Mouse (Mus musculus) olfactory bulb, adult 2 months (tissue): ENCODE measurements around the gene Trrap. TPM values are rescaled to one million over a fixed set of nuclear protein-coding genes. Genes with fewer than 3 reads are reported as not detected.

Experiments
- H3K27ac ChIP-seq: fragments of 200-500 bp; 2 replicates; pipeline ENCODE4 v1.5.1; 2012; ENCODE audit warnings: low read depth, low read length; ENCODE audit not compliant: insufficient read depth
- H3K4me1 ChIP-seq: fragments of 200-500 bp; 2 replicates; pipeline ENCODE4 v1.6.1; 2012; ENCODE audit warnings: low read length; ENCODE audit not compliant: control insufficient read depth, insufficient read depth
- H3K4me3 ChIP-seq: fragments of 200-500 bp; 2 replicates; pipeline ENCODE4 v1.5.1; 2012; ENCODE audit warnings: mild to moderate bottlenecking, low read depth, low read length, moderate library complexity; ENCODE audit not compliant: insufficient read depth
- CTCF ChIP-seq: fragments of 200-500 bp; IDR thresholded peaks from 2 replicates; pipeline ENCODE4 v1.5.1; 2012; ENCODE audit warnings: low read depth, mild to moderate bottlenecking, low read length, moderate library complexity; ENCODE audit not compliant: insufficient read depth
- POLR2A ChIP-seq: fragments of 200-500 bp; IDR thresholded peaks from 2 replicates; pipeline ENCODE4 v1.6.1; 2012; ENCODE audit warnings: mild to moderate bottlenecking, low read depth, low read length, moderate library complexity; ENCODE audit not compliant: insufficient read depth
- WGBS: fragments of 180-500 bp; shearing (Covaris S2); methylation state at CpG from one replicate; pipeline ENCODE4 v1.1.7; 2018; 5-methylcytosine and 5-hydroxymethylcytosine counted together
- polyA plus RNA-seq: library from polyadenylated mRNA; stranded (reverse); fragments of >200 nt; gene quantifications from 2 replicates; pipeline ENCODE4 v1.2.4, GENCODE M21; 2012; ENCODE audit warnings: low replicate concordance; ENCODE audit not compliant: missing spikeins, insufficient read depth, insufficient read length

Trrap gene
- polyA plus RNA-seq, 1 experiment = 93.7 TPM

DNA sequence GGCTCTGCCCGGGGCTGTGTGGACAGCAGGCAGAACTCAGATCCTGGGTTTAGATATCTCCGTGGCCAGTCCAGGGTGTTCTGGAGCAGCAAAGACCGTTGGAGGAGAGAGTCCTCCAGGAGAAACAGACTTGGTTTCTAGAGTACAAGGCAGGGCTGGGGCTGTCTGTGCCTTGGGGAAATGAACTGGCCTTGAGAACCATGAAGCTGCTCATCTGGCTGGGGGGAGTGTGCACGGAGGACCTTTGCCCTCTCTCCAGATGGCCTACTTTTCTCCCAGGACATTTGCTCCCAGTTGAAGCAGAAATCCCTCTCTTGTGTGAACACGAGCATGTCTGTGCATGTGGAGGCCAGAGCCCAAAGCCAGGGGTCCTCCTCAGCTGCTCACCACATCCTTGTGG is 104.8 kb downstream of the Trrap start:
- Histone ChIP-seq H3K4me1 (no peaks in the 10 kb centered on the region), H3K27ac (no peak overlapping the region), H3K4me3 (no peak overlapping the region)
- TF ChIP-seq CTCF (no peak), POLR2A (no peak)
- 86% methylated on average over 5 of the region's 5 CpGs for WGBS

DNA sequence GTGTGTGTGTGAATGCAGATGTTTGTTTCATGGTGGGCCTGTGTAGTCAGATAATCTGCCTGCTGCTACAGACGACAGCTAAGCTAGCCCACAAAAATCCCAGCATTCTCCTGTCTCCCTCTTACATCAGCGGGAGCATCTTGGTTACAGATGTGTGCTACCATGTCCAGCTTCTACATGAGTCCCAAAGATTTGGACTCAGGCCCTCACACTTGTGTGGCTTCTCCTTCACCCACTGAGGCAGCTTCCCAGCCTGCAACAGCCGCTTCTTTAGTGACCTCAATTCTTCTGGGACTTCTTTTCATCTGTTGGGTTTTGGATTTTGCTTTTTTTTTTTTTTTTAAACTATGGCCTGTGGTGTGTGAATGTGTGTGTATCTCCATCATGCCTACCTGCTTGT is 105.3 kb downstream of the Trrap start:
- Histone ChIP-seq H3K4me3 (no peak overlapping the region), H3K4me1 (no peaks in the 10 kb centered on the region), H3K27ac (no peak overlapping the region)
- 87% methylated on average over 3 of the region's 3 CpGs for WGBS
- TF ChIP-seq CTCF = no peak
- TF ChIP-seq POLR2A = no peak

GRCm38 (mm10) chr5:144875227-144875626 is 107.7 kb downstream of the Trrap start:
- WGBS = 90% methylated on average over 6 of the region's 6 CpGs
- Histone ChIP-seq H3K4me1 (no peaks in the 10 kb centered on the region), H3K4me3 (no peak overlapping the region), H3K27ac (no peak overlapping the region)
- TF ChIP-seq CTCF (no peak), POLR2A (no peak)

- WGBS = 8% methylated on average over 13 of the region's 13 CpGs
- peak; percentile 76 for TF ChIP-seq CTCF
- TF ChIP-seq POLR2A = no peak
- H3K4me3 ChIP-seq = no peak overlapping the region
- H3K27ac ChIP-seq = no peak overlapping the region
- H3K4me1 ChIP-seq = no peaks in the 10 kb centered on the region
Observed at GRCm38 (mm10) chr5:144875892-144876291, 108.4 kb downstream of the Trrap start.

GRCm38 (mm10) chr5:144877021-144877420 is 109.5 kb downstream of the Trrap start:
- TF ChIP-seq CTCF (no peak), POLR2A (no peak)
- 92% methylated on average over 15 of the region's 15 CpGs for WGBS
- H3K27ac ChIP-seq = no peak overlapping the region
- H3K4me3 ChIP-seq = no peak overlapping the region
- 0 out of 2 replicates have a peak, but pooled peaks cover 4% of the 10 kb centered on the region for H3K4me1 ChIP-seq

GRCm38 (mm10) chr5:144881670-144882399 is 114.3 kb downstream of the Trrap start:
- TF ChIP-seq CTCF (no peak), POLR2A (no peak)
- peak overlapping the region; percentile 61; the same call in 1 of the 2 replicates for H3K27ac ChIP-seq
- peaks cover 11% of the 10 kb centered on the region for H3K4me1 ChIP-seq
- no peak overlapping the region for H3K4me3 ChIP-seq
- 80% methylated on average over 14 of the region's 14 CpGs for WGBS

DNA sequence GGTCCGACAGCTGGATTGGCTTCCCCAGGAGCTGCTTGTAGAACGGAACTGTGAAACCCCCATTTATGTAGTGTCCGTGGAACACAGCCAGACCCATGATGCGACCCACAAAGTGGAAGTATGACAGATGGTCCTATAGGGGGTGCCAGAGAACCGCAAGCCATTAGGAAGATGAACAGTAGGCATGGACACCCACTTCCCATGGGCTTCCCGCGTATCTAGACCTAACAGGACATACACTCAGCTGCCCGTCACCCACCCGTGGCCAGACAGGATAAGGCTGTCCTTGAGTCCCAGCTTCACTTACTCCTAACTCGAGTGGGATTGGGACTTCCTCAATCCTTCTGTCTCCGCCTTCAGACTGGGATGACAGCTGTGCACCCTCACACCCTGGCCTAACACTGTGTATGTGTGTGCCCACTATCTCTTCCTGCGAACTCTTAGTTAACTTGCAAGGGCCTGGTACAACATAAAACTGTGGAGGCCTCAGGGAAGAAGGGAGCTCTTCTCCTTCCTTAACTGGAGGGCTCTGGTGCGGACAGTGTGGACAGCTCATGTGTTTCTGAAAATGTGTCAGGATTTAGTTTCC is 117.2 kb downstream of the Trrap start:
- H3K4me1 ChIP-seq = peaks cover 11% of the 10 kb centered on the region
- H3K27ac ChIP-seq = no peak overlapping the region
- WGBS = 74% methylated on average over 13 of the region's 13 CpGs
- H3K4me3 ChIP-seq = no peak overlapping the region
- TF ChIP-seq POLR2A (no peak), CTCF (no peak)

- H3K4me3 ChIP-seq = no peak overlapping the region
- no peak overlapping the region for H3K27ac ChIP-seq
- WGBS = 93% methylated on average over 9 of the region's 9 CpGs
- H3K4me1 ChIP-seq = peaks cover 11% of the 10 kb centered on the region
- TF ChIP-seq CTCF = no peak
Observed at GRCm38 (mm10) chr5:144885968-144886650, 118.6 kb downstream of the Trrap start.

- Histone ChIP-seq H3K27ac (no peak overlapping the region), H3K4me1 (no peaks in the 10 kb centered on the region), H3K4me3 (no peak overlapping the region)
- TF ChIP-seq POLR2A = no peak
- TF ChIP-seq CTCF = no peak
- 73% methylated on average over 11 of the region's 11 CpGs for WGBS
Observed at GRCm38 (mm10) chr5:144891276-144891675, 123.7 kb downstream of the Trrap start.
